Mouse (Mus musculus): Measurements from ENCODE around the gene Islr. TPM values are rescaled to one million over a fixed set of nuclear protein-coding genes. Genes with fewer than 3 reads are reported as not detected.

Islr gene
- polyA plus RNA-seq, 1 experiment from 2014 or later: 13.5 TPM

DNA sequence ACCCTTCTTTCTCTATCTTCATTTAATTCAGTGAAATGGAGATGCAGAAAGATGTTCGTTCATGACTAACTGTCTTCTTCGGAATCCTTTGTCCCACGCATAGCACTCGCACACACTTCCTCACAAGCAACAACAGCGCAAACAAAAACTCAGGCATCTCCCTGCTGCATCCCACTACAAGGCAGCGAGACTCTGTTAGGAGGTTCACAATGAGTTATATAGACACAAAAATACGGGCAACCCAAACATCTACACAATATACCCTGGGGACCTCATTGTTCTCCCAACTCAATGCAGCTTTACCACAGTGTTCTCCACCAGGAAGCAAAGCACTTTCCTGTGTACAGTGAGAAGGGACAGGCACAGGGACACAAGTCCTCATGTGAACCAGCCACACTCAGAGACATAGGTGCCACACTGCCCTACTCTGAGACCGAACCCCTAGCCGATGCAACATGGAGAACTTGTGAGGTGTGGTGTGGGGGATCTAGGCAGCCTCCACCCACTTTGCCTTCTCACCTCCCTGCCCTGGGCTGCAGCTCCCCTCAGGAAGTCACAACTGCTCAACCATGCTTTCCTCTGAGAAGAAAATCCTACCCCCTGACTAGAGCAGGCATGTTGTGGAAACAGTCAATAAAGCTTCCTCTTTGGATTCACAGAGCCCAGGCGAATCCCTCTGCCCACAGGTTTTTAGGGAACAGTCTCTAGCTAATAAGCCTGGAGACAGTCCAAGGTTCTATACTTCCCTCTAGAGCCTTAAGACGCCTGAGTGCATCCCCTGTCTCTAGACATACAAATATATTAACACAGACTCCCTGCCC lies 3.6 kb downstream of the Islr start:
- peak; percentile 60 for DNase-seq (ENCODE audit: low spot score)
- Histone ChIP-seq H3K27me3 (replicated peaks; ENCODE audit: control insufficient read depth, insufficient read depth, low read length) (peaks cover 52% of the 10 kb centered on the region), H3K4me2 (ENCODE audit: low read length) (peak overlapping the region; percentile 53), H3K27ac (ENCODE audit: low read depth, low read length) (peak overlapping the region; percentile 96), H3K36me3 (ENCODE audit: control insufficient read depth, insufficient read depth, low read length) (peaks cover 29% of the 10 kb centered on the region), H3K9ac (ENCODE audit: low read length) (peak overlapping the region; percentile 82), H3K4me1 (ENCODE audit: control insufficient read depth, insufficient read depth, low read length) (peaks cover 22% of the 10 kb centered on the region), H3K9me3 (replicated peaks; ENCODE audit: control insufficient read depth, low read length) (no peaks in the 10 kb centered on the region), H3K4me3 (ENCODE audit: low read depth, low read length) (peak overlapping the region; percentile 45)
- ATAC-seq: no peak
- WGBS: 9% methylated on average over 11 of the region's 11 CpGs

DNA sequence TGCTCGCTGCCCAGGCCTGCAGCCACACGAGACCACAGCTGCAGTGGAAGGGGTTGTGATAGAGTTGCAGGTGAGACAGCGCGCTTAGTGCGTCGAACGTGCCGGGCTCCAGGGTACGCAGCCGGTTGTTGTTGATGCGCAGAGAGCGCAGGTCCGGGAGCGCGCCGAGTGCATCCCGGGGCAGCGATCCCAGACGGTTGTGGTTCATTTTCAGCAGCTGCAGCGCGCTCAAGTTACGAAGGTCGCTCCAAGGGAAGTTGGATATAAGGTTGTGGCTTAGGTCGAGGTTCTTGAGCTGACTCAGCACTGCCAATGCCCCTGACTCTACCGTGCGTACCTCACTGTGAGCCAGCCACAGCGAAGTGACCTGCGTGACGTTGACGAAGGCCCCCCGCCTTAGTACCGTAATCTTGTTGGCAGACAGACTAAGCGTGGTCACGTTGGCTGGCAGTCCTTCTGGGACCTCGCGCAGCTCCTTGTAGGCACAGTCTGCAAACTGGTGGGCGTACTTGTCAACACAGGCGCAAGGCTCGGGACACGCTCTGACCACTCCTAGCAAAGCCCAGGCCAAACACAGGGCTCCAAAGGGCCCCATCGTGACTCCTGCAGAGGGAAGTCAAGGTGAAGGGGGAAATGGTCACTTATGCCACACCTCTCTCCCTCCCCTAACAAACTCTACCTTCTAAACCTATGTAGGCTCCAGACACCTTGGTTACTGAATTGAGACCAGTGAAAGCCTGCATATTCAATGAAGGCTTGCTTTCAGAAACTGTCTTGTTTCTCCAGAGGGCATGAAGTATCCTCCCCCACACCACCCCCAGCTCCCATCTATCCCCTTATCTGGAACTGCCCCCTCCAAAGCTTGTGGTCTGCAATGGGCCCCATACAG lies 4.5 kb downstream of the Islr start:
- DNase-seq (ENCODE audit: low spot score): peak; percentile 49
- Histone ChIP-seq H3K9ac (ENCODE audit: low read length) (peak overlapping the region; percentile 82), H3K4me3 (ENCODE audit: low read depth, low read length) (peak overlapping the region; percentile 45), H3K36me3 (ENCODE audit: control insufficient read depth, insufficient read depth, low read length) (peaks cover 29% of the 10 kb centered on the region), H3K27me3 (replicated peaks; ENCODE audit: control insufficient read depth, insufficient read depth, low read length) (peaks cover 52% of the 10 kb centered on the region), H3K9me3 (replicated peaks; ENCODE audit: control insufficient read depth, low read length) (no peaks in the 10 kb centered on the region), H3K27ac (ENCODE audit: low read depth, low read length) (peak overlapping the region; percentile 96), H3K4me1 (ENCODE audit: control insufficient read depth, insufficient read depth, low read length) (peaks cover 22% of the 10 kb centered on the region), H3K4me2 (ENCODE audit: low read length) (peak overlapping the region; percentile 53)
- WGBS: 1% methylated on average over 41 of the region's 41 CpGs
- no peak for ATAC-seq

DNA sequence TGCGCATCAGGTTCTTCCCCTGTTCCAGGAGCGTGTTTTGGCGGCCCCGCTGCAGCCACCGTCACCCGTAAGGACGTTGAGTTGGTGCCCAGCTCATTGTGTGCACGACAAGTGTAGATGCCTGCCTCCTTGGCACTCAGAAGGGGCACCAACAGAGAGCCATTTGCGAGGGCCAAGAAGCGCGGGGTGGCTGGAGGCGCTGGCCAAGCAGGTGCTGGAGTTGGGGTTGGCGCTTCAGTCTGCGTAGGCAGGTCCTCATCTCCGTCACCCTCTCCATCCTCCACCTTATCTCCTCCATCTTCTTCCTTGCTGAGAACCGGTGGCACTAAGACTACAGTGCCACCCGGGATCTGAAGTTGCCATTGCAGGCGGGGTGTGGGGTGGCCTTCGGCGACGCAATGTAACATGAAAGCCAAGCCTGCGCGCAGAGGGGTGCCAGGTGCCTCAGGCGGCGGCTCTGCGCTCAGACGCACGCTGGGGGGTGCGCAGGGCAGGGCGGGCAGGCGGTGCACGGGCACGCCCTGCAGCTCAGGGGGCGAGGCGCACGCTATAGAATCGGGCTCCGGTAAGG lies 5.2 kb downstream of the Islr start:
- WGBS: 3% methylated on average over 38 of the region's 38 CpGs

DNA sequence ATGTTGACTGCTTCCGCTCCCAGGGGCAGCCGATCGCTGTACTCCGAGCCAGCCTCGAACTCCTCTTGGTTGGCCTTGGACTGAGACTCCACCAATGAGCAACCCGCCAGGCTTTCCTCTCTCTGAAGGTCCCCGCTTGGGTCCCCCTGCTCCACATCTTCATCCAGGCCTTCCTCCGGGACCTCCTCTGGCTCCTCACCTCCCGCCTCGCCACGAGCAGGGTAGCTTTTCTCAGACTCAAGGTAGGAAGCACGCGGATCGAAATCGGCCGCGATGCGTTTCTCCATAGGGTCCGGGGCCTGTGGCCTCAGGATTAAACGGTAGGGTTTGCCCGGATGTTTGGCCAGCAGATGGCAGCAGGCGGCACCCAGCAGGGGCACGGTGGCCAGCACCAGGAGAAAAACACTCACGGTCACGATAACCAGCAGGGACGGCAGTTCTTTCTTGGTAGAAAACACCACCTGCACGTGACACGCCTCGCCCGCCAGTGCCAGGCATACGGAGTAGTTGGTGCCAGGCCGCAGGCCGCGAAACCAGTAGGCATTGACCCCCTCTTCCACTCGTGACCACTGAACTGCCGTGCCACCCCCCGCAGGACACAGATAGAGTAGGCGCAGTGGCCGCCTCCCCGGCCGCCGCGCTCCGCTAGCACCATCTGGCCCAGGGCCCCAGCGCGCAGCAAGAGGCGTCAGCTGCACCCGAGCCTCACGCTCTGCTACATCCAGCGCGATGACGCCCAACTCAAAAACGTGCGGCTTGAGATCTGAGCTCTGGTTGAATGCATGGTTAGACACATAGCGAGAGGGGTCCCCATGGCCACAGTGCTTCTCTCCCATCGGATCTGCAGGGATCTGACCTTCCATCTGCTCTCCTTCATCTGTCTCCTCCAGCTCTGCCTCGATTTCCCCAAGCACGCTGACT lies 6.1 kb downstream of the Islr start:
- peaks cover 50% of the 10 kb centered on the region for H3K27me3 ChIP-seq (replicated peaks; ENCODE audit: control insufficient read depth, insufficient read depth, low read length)
- peak overlapping the region; percentile 96 for H3K27ac ChIP-seq (ENCODE audit: low read depth, low read length)
- H3K36me3 ChIP-seq (ENCODE audit: control insufficient read depth, insufficient read depth, low read length): peaks cover 29% of the 10 kb centered on the region
- DNase-seq (ENCODE audit: low spot score): peak; percentile 77
- peak overlapping the region; percentile 82 for H3K9ac ChIP-seq (ENCODE audit: low read length)
- H3K4me1 ChIP-seq (ENCODE audit: control insufficient read depth, insufficient read depth, low read length): peaks cover 22% of the 10 kb centered on the region
- 3% methylated on average over 58 of the region's 58 CpGs for whole genome bisulfite sequencing
- peak overlapping the region; percentile 45 for H3K4me3 ChIP-seq (ENCODE audit: low read depth, low read length)
- H3K9me3 ChIP-seq (replicated peaks; ENCODE audit: control insufficient read depth, low read length): no peaks in the 10 kb centered on the region
- ATAC-seq: peak; percentile 25; the same call in 1 of the 2 replicates
- H3K4me2 ChIP-seq (ENCODE audit: low read length): peak overlapping the region; percentile 53

More for the DNA sequence above, 5.2 kb downstream of the Islr start:
- peak overlapping the region; percentile 45 for H3K4me3 ChIP-seq (ENCODE audit: low read depth, low read length)
- H3K36me3 ChIP-seq (ENCODE audit: control insufficient read depth, insufficient read depth, low read length): peaks cover 29% of the 10 kb centered on the region
- ATAC-seq (no peak), DNase-seq (ENCODE audit: low spot score) (no peak)
- H3K4me2 ChIP-seq (ENCODE audit: low read length): peak overlapping the region; percentile 53
- H3K9me3 ChIP-seq (replicated peaks; ENCODE audit: control insufficient read depth, low read length): no peaks in the 10 kb centered on the region
- peaks cover 22% of the 10 kb centered on the region for H3K4me1 ChIP-seq (ENCODE audit: control insufficient read depth, insufficient read depth, low read length)
- peak overlapping the region; percentile 96 for H3K27ac ChIP-seq (ENCODE audit: low read depth, low read length)
- H3K27me3 ChIP-seq (replicated peaks; ENCODE audit: control insufficient read depth, insufficient read depth, low read length): peaks cover 52% of the 10 kb centered on the region
- H3K9ac ChIP-seq (ENCODE audit: low read length): peak overlapping the region; percentile 82

DNA sequence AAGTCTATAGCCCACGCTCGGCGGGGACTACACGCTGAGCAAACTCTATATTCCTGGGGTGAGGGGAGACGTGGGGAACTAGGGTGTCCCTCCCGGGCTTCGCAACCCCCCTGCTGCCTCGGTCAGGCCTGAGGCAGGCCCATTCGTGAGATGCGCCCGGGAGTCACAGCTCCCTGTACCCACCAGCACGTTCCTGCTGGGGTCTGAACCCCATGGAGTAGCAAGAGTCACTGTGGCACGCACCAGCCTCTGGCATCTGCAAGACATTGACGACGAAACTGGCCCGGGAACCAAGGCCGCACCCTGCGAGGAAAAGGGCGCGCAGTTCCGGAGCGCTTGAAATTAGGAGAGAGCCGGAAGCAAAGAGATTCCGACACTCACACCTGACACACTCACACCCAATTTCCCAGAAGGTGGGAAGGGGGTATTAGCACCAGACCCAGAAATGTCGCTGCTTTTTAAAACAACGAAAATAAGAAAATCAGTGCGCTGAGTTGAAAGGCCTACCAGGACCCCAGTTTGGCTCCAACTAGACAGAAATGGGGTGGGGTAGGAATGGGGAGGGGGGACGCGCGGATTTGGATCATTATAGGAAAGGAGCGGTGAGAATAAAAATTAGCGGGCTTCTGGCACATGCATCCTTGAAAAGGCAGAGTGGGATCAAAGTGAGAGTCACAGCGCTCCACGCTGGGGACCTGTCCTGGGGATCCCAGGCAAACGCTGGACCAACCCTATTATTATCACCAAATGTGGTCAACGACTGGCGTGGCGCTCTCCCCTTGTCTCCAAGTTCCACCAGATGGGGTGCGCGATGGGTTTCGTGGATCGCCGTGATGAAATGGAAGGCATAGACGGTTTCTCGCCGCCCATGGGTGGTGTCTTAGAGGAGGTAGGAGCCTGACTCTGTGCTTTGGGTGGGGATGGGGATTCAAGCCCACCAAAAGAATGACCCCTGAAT lies 7.2 kb downstream of the Islr start:
- WGBS: 8% methylated on average over 46 of the region's 46 CpGs
- H3K27ac ChIP-seq (ENCODE audit: low read depth, low read length): peak overlapping the region; percentile 96
- ATAC-seq: no peak
- peaks cover 29% of the 10 kb centered on the region for H3K36me3 ChIP-seq (ENCODE audit: control insufficient read depth, insufficient read depth, low read length)
- H3K27me3 ChIP-seq (replicated peaks; ENCODE audit: control insufficient read depth, insufficient read depth, low read length): peaks cover 48% of the 10 kb centered on the region
- no peak for DNase-seq (ENCODE audit: low spot score)
- peaks cover 18% of the 10 kb centered on the region for H3K4me1 ChIP-seq (ENCODE audit: control insufficient read depth, insufficient read depth, low read length)
- H3K9ac ChIP-seq (ENCODE audit: low read length): peak overlapping the region; percentile 82
- peak overlapping the region; percentile 53 for H3K4me2 ChIP-seq (ENCODE audit: low read length)
- H3K4me3 ChIP-seq (ENCODE audit: low read depth, low read length): peak overlapping the region; percentile 45
- H3K9me3 ChIP-seq (replicated peaks; ENCODE audit: control insufficient read depth, low read length): no peaks in the 10 kb centered on the region

DNA sequence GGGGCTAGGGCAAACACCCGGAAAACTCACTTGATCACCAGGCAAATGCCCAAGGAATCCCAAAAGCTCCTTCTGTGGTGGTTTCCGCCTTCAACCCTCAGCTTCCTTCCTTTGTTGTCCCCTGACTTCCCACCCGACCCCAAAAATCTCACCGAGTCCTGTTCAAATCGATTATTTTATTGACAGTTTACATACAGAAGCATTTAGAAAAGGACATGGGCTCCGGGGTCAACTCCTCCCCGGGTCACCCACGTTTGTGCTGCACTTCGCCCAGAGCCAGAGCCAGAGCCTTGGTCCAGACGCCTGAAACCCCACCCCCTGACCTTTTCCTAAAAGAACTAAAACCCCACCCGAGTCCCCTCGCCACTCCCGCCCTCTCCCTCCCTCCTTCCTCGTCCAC lies 8.0 kb downstream of the Islr start:
- ATAC-seq: no peak
- Histone ChIP-seq H3K9me3 (replicated peaks; ENCODE audit: control insufficient read depth, low read length) (no peaks in the 10 kb centered on the region), H3K4me2 (ENCODE audit: low read length) (peak overlapping the region; percentile 53), H3K9ac (ENCODE audit: low read length) (peak overlapping the region; percentile 82), H3K4me3 (ENCODE audit: low read depth, low read length) (peak overlapping the region; percentile 45), H3K27me3 (replicated peaks; ENCODE audit: control insufficient read depth, insufficient read depth, low read length) (peaks cover 44% of the 10 kb centered on the region), H3K27ac (ENCODE audit: low read depth, low read length) (peak overlapping the region; percentile 96), H3K36me3 (ENCODE audit: control insufficient read depth, insufficient read depth, low read length) (peaks cover 29% of the 10 kb centered on the region), H3K4me1 (ENCODE audit: control insufficient read depth, insufficient read depth, low read length) (peaks cover 18% of the 10 kb centered on the region)
- 8% methylated on average over 14 of the region's 14 CpGs for WGBS
- no peak for DNase-seq (ENCODE audit: low spot score)

DNA sequence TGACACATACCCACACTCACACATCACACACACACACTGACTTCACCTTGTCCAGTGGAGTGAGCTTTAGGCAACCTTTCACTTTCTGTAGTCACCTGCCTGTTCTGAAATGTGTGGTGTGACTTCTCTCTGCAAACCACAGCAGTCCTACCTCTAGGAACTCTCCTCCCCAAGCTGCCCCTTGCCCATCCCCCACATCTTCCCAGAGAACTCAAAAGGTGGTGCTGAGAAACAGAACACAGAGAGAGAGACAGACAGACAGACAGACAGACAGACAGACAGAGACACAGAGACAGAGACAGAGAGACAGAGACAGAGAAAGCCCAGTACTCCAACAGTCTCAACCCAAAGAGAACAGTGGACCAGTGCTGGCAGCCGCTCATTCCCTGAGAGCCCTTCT lies 8.4 kb downstream of the Islr start:
- Histone ChIP-seq H3K9me3 (replicated peaks; ENCODE audit: control insufficient read depth, low read length) (no peaks in the 10 kb centered on the region), H3K27ac (ENCODE audit: low read depth, low read length) (peak overlapping the region; percentile 96), H3K4me1 (ENCODE audit: control insufficient read depth, insufficient read depth, low read length) (peaks cover 18% of the 10 kb centered on the region), H3K27me3 (replicated peaks; ENCODE audit: control insufficient read depth, insufficient read depth, low read length) (peaks cover 40% of the 10 kb centered on the region), H3K9ac (ENCODE audit: low read length) (peak overlapping the region; percentile 82), H3K4me3 (ENCODE audit: low read depth, low read length) (peak overlapping the region; percentile 45), H3K4me2 (ENCODE audit: low read length) (peak overlapping the region; percentile 53), H3K36me3 (ENCODE audit: control insufficient read depth, insufficient read depth, low read length) (peaks cover 29% of the 10 kb centered on the region)
- ATAC-seq (no peak), DNase-seq (ENCODE audit: low spot score) (no peak)
- whole genome bisulfite sequencing: 11% methylated on average over 1 of the region's 1 CpGs
